Mouse (Mus musculus) lung, postnatal 0 days (tissue): ENCODE measurements around the gene Islr. TPM values are rescaled to one million over a fixed set of nuclear protein-coding genes. Genes with fewer than 3 reads are reported as not detected.
A peak's percentile ranks its signal among the peaks of the same experiment; 100 is the strongest.

ENCODE experiments used
- ATAC-seq: fragments of 200-750 bp; cut with Nextera tagmentation; 2 replicates; pipeline ENCODE4 v1.8.0; 2017; ENCODE audit warnings: moderate library complexity
- DNase-seq: peaks from one replicate; pipeline ENCODE4 v3.0.0-alpha.2; 2016; ENCODE audit warnings: low spot score
- H3K27ac ChIP-seq: fragments of 300-500 bp; sonication (generic); 2 replicates; pipeline ENCODE4 v1.5.1; 2014; ENCODE audit warnings: antibody characterized with exemption, mild to moderate bottlenecking, low read length, mixed read lengths
- H3K27me3 ChIP-seq: fragments of 300-500 bp; sonication (generic); replicated peaks from 2 replicates; pipeline ENCODE4 v1.6.1; 2014; ENCODE audit warnings: low read length, mixed read lengths; ENCODE audit not compliant: insufficient read depth
- H3K36me3 ChIP-seq: fragments of 300-500 bp; sonication (generic); 2 replicates; pipeline ENCODE4 v1.6.1; 2014; ENCODE audit warnings: low read length, mixed read lengths; ENCODE audit not compliant: insufficient read depth
- H3K4me1 ChIP-seq: fragments of 300-500 bp; sonication (generic); 2 replicates; pipeline ENCODE4 v1.6.1; 2014; ENCODE audit warnings: antibody characterized with exemption, low read depth, low read length, mixed read lengths; ENCODE audit not compliant: insufficient read depth
- H3K4me2 ChIP-seq: fragments of 300-500 bp; sonication (generic); replicated peaks from 2 replicates; pipeline ENCODE4 v1.6.1; 2014; ENCODE audit warnings: low read depth, mild to moderate bottlenecking, low read length, moderate library complexity, mixed read lengths
- H3K4me3 ChIP-seq: fragments of 300-500 bp; sonication (generic); 2 replicates; pipeline ENCODE4 v1.5.1; 2014; ENCODE audit warnings: low read depth, low read length
- H3K9ac ChIP-seq: fragments of 300-500 bp; sonication (generic); replicated peaks from 2 replicates; pipeline ENCODE4 v1.6.1; 2014; ENCODE audit warnings: low read depth, mild to moderate bottlenecking
- H3K9me3 ChIP-seq: fragments of 300-500 bp; sonication (generic); 2 replicates; pipeline ENCODE4 v1.6.1; 2016; ENCODE audit warnings: low read length, mixed read lengths
- CTCF ChIP-seq: IDR thresholded peaks from 2 replicates; pipeline ENCODE4 v1.5.1; 2016; ENCODE audit warnings: antibody characterized with exemption, mild to moderate bottlenecking
- EP300 ChIP-seq: IDR thresholded peaks from 2 replicates; pipeline ENCODE4 v1.6.1; 2016; ENCODE audit warnings: antibody characterized with exemption, mild to moderate bottlenecking, control low read depth
- WGBS: fragments of 180-500 bp; shearing (Covaris S2); extraction: QIAGEN DNeasy Blood & Tissue Kit; methylation state at CpG from one replicate; pipeline ENCODE4 v1.1.7; 2014; 5-methylcytosine and 5-hydroxymethylcytosine counted together
- polyA plus RNA-seq: library from polyadenylated mRNA; unstranded; fragments of >200 nt; fragmentation: Nextera tagmentation; extraction: Ambion mirVana; gene quantifications from 2 replicates; pipeline ENCODE4 v1.2.1, GENCODE M21; 2015

The Islr gene
- polyA plus RNA-seq, 1 experiment from 2014 or later, result 21.6 TPM

GRCm38 (mm10) chr9:58198801-58199371, 5.2 kb downstream of the Islr start:
- no peak overlapping the region for H3K9ac ChIP-seq
- no peaks in the 10 kb centered on the region for H3K36me3 ChIP-seq
- ATAC-seq (no peak), DNase-seq (no peak)
- 2% methylated on average over 38 of the region's 38 CpGs for WGBS
- no peaks in the 10 kb centered on the region for H3K9me3 ChIP-seq
- H3K4me1 ChIP-seq, result peaks cover 8% of the 10 kb centered on the region; the same call in 1 of the 2 replicates
- H3K4me3 ChIP-seq, result no peak overlapping the region
- H3K27ac ChIP-seq, result no peak overlapping the region
- no peak overlapping the region for H3K4me2 ChIP-seq
- TF ChIP-seq EP300, result no peak
- no peak for TF ChIP-seq CTCF
- H3K27me3 ChIP-seq, result peaks cover 88% of the 10 kb centered on the region

- Histone ChIP-seq H3K4me3 (peak overlapping the region; percentile 6; the same call in 1 of the 2 replicates), H3K27ac (no peak overlapping the region), H3K4me2 (peak overlapping the region; percentile 15; the same call in 1 of the 2 replicates), H3K9me3 (no peaks in the 10 kb centered on the region), H3K36me3 (no peaks in the 10 kb centered on the region), H3K27me3 (peaks cover 80% of the 10 kb centered on the region), H3K4me1 (peaks cover 8% of the 10 kb centered on the region; the same call in 1 of the 2 replicates), H3K9ac (no peak overlapping the region)
- ATAC-seq (peak; percentile 44), DNase-seq (no peak)
- WGBS, result 2% methylated on average over 58 of the region's 58 CpGs
- TF ChIP-seq EP300 (no peak), CTCF (peak; percentile 71)
Observed at GRCm38 (mm10) chr9:58197781-58198701, 6.1 kb downstream of the Islr start.

- 0 out of 2 replicates have a peak overlapping the region, but pooled peaks have one; percentile 15 for H3K4me2 ChIP-seq
Observed at GRCm38 (mm10) chr9:58196610-58197567, 7.2 kb downstream of the Islr start.

GRCm38 (mm10) chr9:58196141-58196540, 8.0 kb downstream of the Islr start:
- no peak for DNase-seq
- no peak for ATAC-seq
- H3K9ac ChIP-seq, result no peak overlapping the region
- TF ChIP-seq CTCF (no peak), EP300 (no peak)
- H3K36me3 ChIP-seq, result no peaks in the 10 kb centered on the region
- WGBS, result 4% methylated on average over 14 of the region's 14 CpGs
- H3K27me3 ChIP-seq, result peaks cover 61% of the 10 kb centered on the region
- no peaks in the 10 kb centered on the region for H3K9me3 ChIP-seq
- no peak overlapping the region for H3K4me2 ChIP-seq
- no peak overlapping the region for H3K4me3 ChIP-seq
- peaks cover 8% of the 10 kb centered on the region; the same call in 1 of the 2 replicates for H3K4me1 ChIP-seq
- H3K27ac ChIP-seq, result no peak overlapping the region

More at GRCm38 (mm10) chr9:58196610-58197567, 7.2 kb downstream of the Islr start:
- H3K27me3 ChIP-seq, result peaks cover 68% of the 10 kb centered on the region
- no peaks in the 10 kb centered on the region for H3K36me3 ChIP-seq
- peaks cover 8% of the 10 kb centered on the region; the same call in 1 of the 2 replicates for H3K4me1 ChIP-seq
- no peaks in the 10 kb centered on the region for H3K9me3 ChIP-seq
- no peak for TF ChIP-seq CTCF
- no peak for TF ChIP-seq EP300
- no peak overlapping the region for H3K9ac ChIP-seq
- H3K27ac ChIP-seq, result no peak overlapping the region
- no peak overlapping the region for H3K4me3 ChIP-seq
- 4% methylated on average over 46 of the region's 46 CpGs for WGBS
- no peak for DNase-seq
- ATAC-seq, result no peak

DNA sequence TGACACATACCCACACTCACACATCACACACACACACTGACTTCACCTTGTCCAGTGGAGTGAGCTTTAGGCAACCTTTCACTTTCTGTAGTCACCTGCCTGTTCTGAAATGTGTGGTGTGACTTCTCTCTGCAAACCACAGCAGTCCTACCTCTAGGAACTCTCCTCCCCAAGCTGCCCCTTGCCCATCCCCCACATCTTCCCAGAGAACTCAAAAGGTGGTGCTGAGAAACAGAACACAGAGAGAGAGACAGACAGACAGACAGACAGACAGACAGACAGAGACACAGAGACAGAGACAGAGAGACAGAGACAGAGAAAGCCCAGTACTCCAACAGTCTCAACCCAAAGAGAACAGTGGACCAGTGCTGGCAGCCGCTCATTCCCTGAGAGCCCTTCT, 8.4 kb downstream of the Islr start:
- Histone ChIP-seq H3K9me3 (no peaks in the 10 kb centered on the region), H3K27me3 (peaks cover 57% of the 10 kb centered on the region), H3K9ac (no peak overlapping the region), H3K4me2 (no peak overlapping the region), H3K27ac (no peak overlapping the region), H3K36me3 (no peaks in the 10 kb centered on the region), H3K4me1 (peaks cover 8% of the 10 kb centered on the region; the same call in 1 of the 2 replicates), H3K4me3 (no peak overlapping the region)
- 10% methylated on average over 1 of the region's 1 CpGs for WGBS
- TF ChIP-seq CTCF (no peak), EP300 (no peak)
- ATAC-seq, result no peak
- no peak for DNase-seq
